Mouse (Mus musculus) small intestine, adult 2 months (tissue): Measurements from ENCODE around the gene Ofd1.

Experiments used
- CTCF ChIP-seq: fragments of 200-500 bp; IDR thresholded peaks from 2 replicates; pipeline ENCODE4 v1.5.1; 2012; ENCODE audit warnings: low read depth, mild to moderate bottlenecking, control low read depth, inconsistent platforms, low read length, moderate library complexity, mixed read lengths; ENCODE audit not compliant: insufficient replicate concordance, insufficient read length; ENCODE audit errors: extremely low read depth
- POLR2A ChIP-seq: fragments of 200-500 bp; IDR thresholded peaks from 2 replicates; pipeline ENCODE4 v1.6.1; 2012; ENCODE audit warnings: low read depth, mild to moderate bottlenecking, control low read depth, inconsistent platforms, low read length, moderate library complexity

DNA sequence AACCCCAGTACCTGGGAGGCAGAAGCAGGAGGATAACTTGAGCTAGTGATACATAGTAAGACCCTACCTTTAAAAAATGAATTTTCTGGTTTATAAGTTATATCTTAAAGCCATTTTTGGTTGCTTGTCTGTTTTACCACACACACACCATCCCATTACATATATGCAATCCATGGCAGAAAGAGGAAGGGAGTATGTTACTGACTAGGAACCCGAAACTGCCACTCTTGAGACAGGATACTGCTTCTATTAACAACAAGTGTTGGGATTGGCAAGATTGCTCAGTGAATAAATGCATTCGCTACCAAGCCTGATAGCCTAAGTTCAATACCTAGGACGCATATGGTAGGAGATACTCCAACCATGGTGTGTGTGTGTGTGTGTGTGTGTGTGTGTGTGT is 84.2 kb downstream of the Ofd1 start:
- TF ChIP-seq CTCF (no peak), POLR2A (no peak)
